Mouse (Mus musculus): ENCODE measurements around the gene Dedd2. TPM values are rescaled to one million over a fixed set of nuclear protein-coding genes. Genes with fewer than 3 reads are reported as not detected.

The Dedd2 gene
- polyA plus RNA-seq, 1 experiment = 8.8 TPM

DNA sequence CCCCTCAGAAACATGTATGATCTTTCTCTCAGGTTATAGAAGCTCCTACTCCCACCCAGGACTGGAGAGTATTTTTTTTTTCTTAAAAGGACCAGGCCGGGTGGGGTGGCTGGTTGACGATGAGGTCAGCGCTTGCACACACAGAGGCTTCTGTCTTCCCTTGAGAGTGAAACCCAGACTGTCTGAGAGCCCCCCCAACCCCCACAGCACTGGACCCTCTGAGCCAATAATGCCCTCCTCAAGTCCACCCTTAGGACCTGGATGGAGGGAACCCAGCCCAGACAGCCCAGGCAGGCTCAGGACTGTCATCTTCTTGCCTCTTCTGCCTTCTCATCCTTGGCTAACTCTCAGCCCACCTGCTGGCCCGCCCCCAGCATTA, 26.3 kb upstream of the Dedd2 start:
- H3K36me3 ChIP-seq (ENCODE audit: control insufficient read depth, insufficient read depth) = no peaks in the 10 kb centered on the region
- H3ac ChIP-seq (ENCODE audit: control insufficient read depth, insufficient read length) = no peak overlapping the region
- peak overlapping the region; percentile 84 for H3K4me3 ChIP-seq
- H3K27me3 ChIP-seq (ENCODE audit: control insufficient read depth, insufficient read depth, insufficient read length) = no peaks in the 10 kb centered on the region
- H3K79me2 ChIP-seq (ENCODE audit: control insufficient read depth, insufficient read depth) = peaks cover 60% of the 10 kb centered on the region
- H3K4me2 ChIP-seq (ENCODE audit: low read depth) = peak overlapping the region; percentile 99
- TF ChIP-seq POLR2A (IDR thresholded peaks at IDR 0.05; ENCODE audit: insufficient read length, low read depth) = no peak

DNA sequence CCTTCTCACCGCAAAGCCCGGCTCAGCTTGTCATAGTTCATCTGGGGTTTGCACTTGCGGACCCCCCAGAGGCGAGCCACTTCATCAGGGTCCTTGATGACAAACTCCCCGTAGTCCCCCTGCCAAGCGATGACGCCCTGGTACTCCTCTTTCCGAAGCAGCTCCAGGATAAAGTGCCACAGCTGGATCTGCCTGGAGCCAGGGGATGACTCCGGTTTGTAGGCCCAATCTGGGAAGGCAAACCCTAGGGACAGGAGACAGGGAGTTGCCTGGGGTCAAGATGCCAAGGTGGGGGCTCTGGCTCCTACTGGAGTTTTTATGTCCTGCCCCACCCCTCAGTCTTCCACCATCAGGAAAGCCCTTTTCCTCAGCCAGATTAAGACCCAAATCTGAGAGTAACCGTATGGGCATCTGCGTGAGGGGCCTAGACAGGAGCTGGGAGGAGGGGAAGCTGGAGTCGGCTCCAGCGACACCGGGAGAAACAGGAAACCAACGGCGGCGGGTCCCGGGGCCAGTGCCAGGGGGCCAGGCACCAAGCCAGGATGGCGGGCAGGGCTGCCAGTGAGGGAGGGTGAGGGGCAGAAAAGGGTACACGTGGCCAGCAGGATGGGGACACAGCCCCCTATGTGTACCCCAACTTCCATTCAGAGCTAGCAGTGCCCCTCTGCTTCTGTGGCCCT, 25.8 kb upstream of the Dedd2 start:
- H3K4me3 ChIP-seq = peak overlapping the region; percentile 84
- H3K4me2 ChIP-seq (ENCODE audit: low read depth) = peak overlapping the region; percentile 99
- TF ChIP-seq USF1 (IDR thresholded peaks at IDR 0.05; ENCODE audit: low read depth) = no peak
- TF ChIP-seq POLR2AphosphoS2 (IDR thresholded peaks at IDR 0.05; ENCODE audit: insufficient read length, low read depth) = peak; percentile 14
- peak; percentile 14 for TF ChIP-seq POLR2A (IDR thresholded peaks at IDR 0.05; ENCODE audit: insufficient read length, low read depth)
- peaks cover 60% of the 10 kb centered on the region for H3K79me2 ChIP-seq (ENCODE audit: control insufficient read depth, insufficient read depth)
- H3ac ChIP-seq (ENCODE audit: control insufficient read depth, insufficient read length) = no peak overlapping the region
- H3K27me3 ChIP-seq (ENCODE audit: control insufficient read depth, insufficient read depth, insufficient read length) = no peaks in the 10 kb centered on the region
- H3K36me3 ChIP-seq (ENCODE audit: control insufficient read depth, insufficient read depth) = no peaks in the 10 kb centered on the region

DNA sequence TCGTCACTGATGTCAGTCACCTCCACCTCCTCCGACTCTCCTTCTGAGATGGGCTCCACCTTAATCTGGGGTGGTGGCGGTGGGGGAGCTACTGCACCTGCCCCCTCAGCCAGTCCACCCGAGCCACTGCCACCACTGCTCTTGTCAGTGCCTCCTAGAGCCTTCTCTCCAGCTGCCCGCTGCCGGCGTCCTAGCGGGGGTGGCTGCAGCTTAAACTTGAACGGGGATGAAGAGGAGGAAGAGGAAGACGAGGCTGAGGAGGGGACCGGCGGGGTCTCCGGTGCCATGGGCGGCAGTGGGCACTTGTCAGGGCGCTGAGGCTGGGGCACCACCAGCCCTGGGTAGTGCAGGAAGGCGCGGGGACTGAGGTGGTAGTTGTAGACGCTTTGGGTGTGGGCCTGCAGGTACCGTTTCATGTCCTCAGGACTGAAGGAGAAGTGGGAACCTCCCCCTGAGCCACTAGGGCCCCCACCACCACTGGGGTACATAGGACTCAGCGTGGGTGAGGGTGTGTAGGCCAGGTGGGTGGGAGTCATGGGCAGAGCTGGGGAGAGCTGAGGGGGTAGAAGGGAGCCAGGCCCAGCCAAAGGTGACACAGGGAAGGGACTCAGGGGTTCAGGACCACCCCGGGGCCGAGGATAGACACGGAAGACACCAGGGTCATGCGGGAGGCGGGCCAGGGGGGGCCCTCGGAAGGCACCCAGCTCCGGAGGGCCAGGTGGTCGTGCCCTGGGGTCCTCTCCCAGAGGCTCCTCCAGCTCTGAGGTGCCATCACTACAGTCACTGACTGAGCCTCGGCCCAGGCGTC, 24.4 kb upstream of the Dedd2 start:
- H3K4me3 ChIP-seq = no peak overlapping the region
- H3K27me3 ChIP-seq (ENCODE audit: control insufficient read depth, insufficient read depth, insufficient read length) = no peaks in the 10 kb centered on the region
- no peak for TF ChIP-seq TCF3 (IDR thresholded peaks at IDR 0.05; ENCODE audit: insufficient read length, low read depth)
- no peak for TF ChIP-seq REST (IDR thresholded peaks at IDR 0.05; ENCODE audit: insufficient read depth, insufficient read length)
- TF ChIP-seq TCF12 (IDR thresholded peaks at IDR 0.05; ENCODE audit: insufficient read depth, poor library complexity, severe bottlenecking) = no peak
- no peak for TF ChIP-seq CEBPB (IDR thresholded peaks at IDR 0.05; ENCODE audit: insufficient read depth, poor library complexity, severe bottlenecking)
- no peak for TF ChIP-seq E2F4 (IDR thresholded peaks at IDR 0.05; ENCODE audit: insufficient read depth)
- no peak for TF ChIP-seq SRF (IDR thresholded peaks at IDR 0.05; ENCODE audit: control insufficient read depth, insufficient read length, low read depth)
- no peak for TF ChIP-seq MAX (IDR thresholded peaks at IDR 0.05; ENCODE audit: low read depth)
- TF ChIP-seq POLR2A (IDR thresholded peaks at IDR 0.05; ENCODE audit: insufficient read length, low read depth) = no peak
- no peak for TF ChIP-seq USF1 (IDR thresholded peaks at IDR 0.05; ENCODE audit: low read depth)
- no peak for TF ChIP-seq MYOD1 (IDR thresholded peaks at IDR 0.05; ENCODE audit: control insufficient read depth in 1 of 3, insufficient read length in 2 of 3, low read depth in 2 of 3)
- no peak for TF ChIP-seq POLR2AphosphoS2 (IDR thresholded peaks at IDR 0.05; ENCODE audit: insufficient read length, low read depth)
- no peak for TF ChIP-seq MYOG (IDR thresholded peaks at IDR 0.05; ENCODE audit: control insufficient read depth in 1 of 3, insufficient read depth in 1 of 3, insufficient read length in 2 of 3, low read depth in 2 of 3)
- H3ac ChIP-seq (ENCODE audit: control insufficient read depth, insufficient read length) = no peak overlapping the region
- H3K79me2 ChIP-seq (ENCODE audit: control insufficient read depth, insufficient read depth) = peaks cover 53% of the 10 kb centered on the region
- no peak overlapping the region for H3K4me2 ChIP-seq (ENCODE audit: low read depth)
- H3K36me3 ChIP-seq (ENCODE audit: control insufficient read depth, insufficient read depth) = no peaks in the 10 kb centered on the region

DNA sequence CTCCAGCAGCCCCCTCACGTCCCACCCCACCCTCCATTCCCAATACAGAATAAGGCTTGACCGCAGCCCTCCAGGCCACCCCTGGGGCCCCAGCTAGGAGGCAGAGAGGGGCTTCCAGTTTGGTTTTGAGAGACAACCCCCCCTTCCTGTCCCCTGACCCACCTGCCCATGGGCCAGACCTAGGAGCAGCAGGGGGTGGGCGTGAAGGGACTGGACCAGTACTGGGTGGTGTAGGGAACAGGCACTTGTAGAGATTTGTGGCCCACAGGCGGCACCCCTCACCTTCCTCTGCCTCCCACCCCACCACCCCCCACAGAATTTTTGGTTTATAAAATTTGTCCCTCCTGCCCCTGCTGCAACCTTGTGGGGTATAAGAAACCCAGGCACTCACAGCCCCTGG, 22.9 kb upstream of the Dedd2 start:
- no peak overlapping the region for H3ac ChIP-seq (ENCODE audit: control insufficient read depth, insufficient read length)
- no peaks in the 10 kb centered on the region for H3K36me3 ChIP-seq (ENCODE audit: control insufficient read depth, insufficient read depth)
- H3K27me3 ChIP-seq (ENCODE audit: control insufficient read depth, insufficient read depth, insufficient read length) = no peaks in the 10 kb centered on the region
- peaks cover 43% of the 10 kb centered on the region for H3K79me2 ChIP-seq (ENCODE audit: control insufficient read depth, insufficient read depth)
- TF ChIP-seq TCF12 (IDR thresholded peaks at IDR 0.05; ENCODE audit: insufficient read depth, poor library complexity, severe bottlenecking) = no peak
- no peak for TF ChIP-seq SRF (IDR thresholded peaks at IDR 0.05; ENCODE audit: control insufficient read depth, insufficient read length, low read depth)
- TF ChIP-seq POLR2A (IDR thresholded peaks at IDR 0.05; ENCODE audit: insufficient read length, low read depth) = no peak
- no peak for TF ChIP-seq E2F4 (IDR thresholded peaks at IDR 0.05; ENCODE audit: insufficient read depth)
- no peak for TF ChIP-seq REST (IDR thresholded peaks at IDR 0.05; ENCODE audit: insufficient read depth, insufficient read length)
- TF ChIP-seq CEBPB (IDR thresholded peaks at IDR 0.05; ENCODE audit: insufficient read depth, poor library complexity, severe bottlenecking) = no peak
- H3K4me2 ChIP-seq (ENCODE audit: low read depth) = no peak overlapping the region
- no peak overlapping the region for H3K4me3 ChIP-seq

DNA sequence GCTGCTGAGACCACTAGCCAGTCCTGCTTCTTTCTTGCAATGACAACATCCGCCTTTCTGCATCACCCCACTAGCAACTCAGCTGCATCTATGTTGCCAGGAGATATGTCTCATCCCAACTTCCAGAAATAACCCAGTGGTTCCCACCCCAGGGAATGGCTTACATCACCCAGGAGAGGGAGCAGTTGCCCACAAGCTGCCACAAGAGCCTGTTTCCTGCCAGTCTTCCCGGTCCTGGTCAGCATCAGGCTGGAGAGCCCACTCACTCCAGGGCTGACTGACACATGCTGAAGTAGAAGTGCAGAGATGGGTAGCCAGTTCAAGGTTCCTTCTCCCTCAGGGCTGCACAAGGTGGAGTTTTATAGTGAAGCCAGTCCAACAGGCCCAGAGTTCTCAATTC, 20.6 kb upstream of the Dedd2 start:
- Histone ChIP-seq H3K79me2 (ENCODE audit: control insufficient read depth, insufficient read depth) (peaks cover 32% of the 10 kb centered on the region), H3K36me3 (ENCODE audit: control insufficient read depth, insufficient read depth) (no peaks in the 10 kb centered on the region), H3ac (ENCODE audit: control insufficient read depth, insufficient read length) (no peak overlapping the region), H3K4me2 (ENCODE audit: low read depth) (no peak overlapping the region), H3K27me3 (ENCODE audit: control insufficient read depth, insufficient read depth, insufficient read length) (no peaks in the 10 kb centered on the region), H3K4me3 (no peak overlapping the region)
- no peak for TF ChIP-seq SRF (IDR thresholded peaks at IDR 0.05; ENCODE audit: control insufficient read depth, insufficient read length, low read depth)
- TF ChIP-seq USF1 (IDR thresholded peaks at IDR 0.05; ENCODE audit: low read depth) = no peak
- no peak for TF ChIP-seq TCF3 (IDR thresholded peaks at IDR 0.05; ENCODE audit: insufficient read length, low read depth)
- TF ChIP-seq CEBPB (IDR thresholded peaks at IDR 0.05; ENCODE audit: insufficient read depth, poor library complexity, severe bottlenecking) = no peak
- TF ChIP-seq MYOD1 (IDR thresholded peaks at IDR 0.05; ENCODE audit: control insufficient read depth in 1 of 3, insufficient read length in 2 of 3, low read depth in 2 of 3) = no peak
- TF ChIP-seq E2F4 (IDR thresholded peaks at IDR 0.05; ENCODE audit: insufficient read depth) = no peak
- TF ChIP-seq POLR2AphosphoS2 (IDR thresholded peaks at IDR 0.05; ENCODE audit: insufficient read length, low read depth) = peak; percentile 60
- no peak for TF ChIP-seq REST (IDR thresholded peaks at IDR 0.05; ENCODE audit: insufficient read depth, insufficient read length)
- peak; percentile 31 for TF ChIP-seq POLR2A (IDR thresholded peaks at IDR 0.05; ENCODE audit: insufficient read length, low read depth)
- no peak for TF ChIP-seq TCF12 (IDR thresholded peaks at IDR 0.05; ENCODE audit: insufficient read depth, poor library complexity, severe bottlenecking)

All from myocyte (in vitro differentiated cells).